Mouse (Mus musculus) right cerebral cortex, adult 18-20 months (tissue): ENCODE data around the gene Glod4.

ENCODE experiments used
- DNase-seq: peaks from one replicate; pipeline ENCODE4 v3.0.0; 2022; ENCODE audit warnings: mixed read lengths

The Glod4 gene

GRCm38 (mm10) chr11:76196977-76197469 is 46.5 kb downstream of the Glod4 start:
- DNase-seq, result no peak

DNA sequence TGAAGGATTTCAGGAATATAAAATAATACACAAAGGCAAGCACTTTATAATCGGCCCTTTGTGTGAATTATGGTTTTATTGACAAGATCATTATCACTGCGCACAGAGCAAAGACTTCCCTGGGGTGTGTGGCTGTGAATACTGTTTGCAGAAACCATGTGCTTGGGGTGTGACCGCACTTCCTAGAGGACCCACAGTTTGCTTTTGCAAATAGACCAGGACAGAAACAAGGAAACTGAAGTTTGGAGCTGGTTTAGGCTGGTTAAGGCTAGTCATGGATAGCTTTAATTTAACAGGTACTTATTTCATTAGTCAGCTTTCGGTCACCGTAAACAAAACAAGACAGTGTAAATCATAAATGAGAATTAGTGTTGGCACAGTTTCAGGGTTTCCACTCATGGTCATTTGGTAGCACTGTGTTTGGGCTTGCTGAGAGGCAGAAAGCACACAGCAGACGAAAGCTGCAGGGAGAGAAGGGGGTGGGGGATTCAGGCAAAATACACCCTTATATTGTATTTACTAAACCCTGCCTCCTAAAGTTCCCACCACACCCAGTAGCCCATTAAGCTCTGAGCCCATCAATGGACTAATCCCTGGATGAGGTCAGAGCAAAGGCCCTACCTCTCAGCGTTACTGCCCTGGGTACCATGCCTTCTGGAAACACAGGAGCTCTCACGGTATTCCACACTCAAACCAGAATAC is 47.1 kb downstream of the Glod4 start:
- DNase-seq, result no peak

DNA sequence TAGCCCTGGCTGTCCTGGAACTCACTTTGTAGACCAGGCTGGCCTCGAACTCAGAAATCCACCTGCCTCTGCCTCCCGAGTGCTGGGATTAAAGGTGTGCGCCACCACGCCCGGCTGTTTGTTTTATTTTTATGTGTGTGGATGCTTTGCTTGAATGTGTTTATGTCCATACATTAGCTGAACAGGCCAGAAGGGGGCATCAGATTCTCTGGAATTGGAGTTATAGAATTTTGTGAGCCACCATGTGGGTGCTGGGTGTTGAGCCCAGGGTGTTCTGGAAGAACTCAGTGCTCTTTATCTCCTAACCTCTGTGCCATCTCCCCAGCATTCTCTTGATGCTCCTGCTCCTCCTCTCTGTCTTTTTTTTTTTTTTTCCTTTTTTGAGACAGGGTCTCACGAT is 56.6 kb downstream of the Glod4 start:
- DNase-seq, result no peak

DNA sequence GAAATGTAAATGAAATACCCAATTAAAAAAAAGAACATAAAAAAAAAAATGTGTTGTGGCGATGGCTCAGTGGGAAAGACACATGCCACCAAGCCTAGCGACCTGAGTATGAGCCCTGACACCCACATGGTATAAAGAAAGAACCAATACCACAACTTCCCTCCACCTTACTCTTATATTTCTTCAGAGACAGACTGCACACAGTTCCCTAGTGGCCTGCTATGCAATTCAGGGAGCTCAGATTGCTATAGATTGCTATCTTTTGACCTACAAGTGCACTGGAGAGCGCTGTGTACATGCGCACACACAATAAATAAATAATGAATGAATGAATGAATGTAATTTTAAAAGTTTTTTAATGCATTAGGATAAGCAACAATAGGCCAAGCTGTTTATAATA is 59.8 kb downstream of the Glod4 start:
- no peak for DNase-seq

DNA sequence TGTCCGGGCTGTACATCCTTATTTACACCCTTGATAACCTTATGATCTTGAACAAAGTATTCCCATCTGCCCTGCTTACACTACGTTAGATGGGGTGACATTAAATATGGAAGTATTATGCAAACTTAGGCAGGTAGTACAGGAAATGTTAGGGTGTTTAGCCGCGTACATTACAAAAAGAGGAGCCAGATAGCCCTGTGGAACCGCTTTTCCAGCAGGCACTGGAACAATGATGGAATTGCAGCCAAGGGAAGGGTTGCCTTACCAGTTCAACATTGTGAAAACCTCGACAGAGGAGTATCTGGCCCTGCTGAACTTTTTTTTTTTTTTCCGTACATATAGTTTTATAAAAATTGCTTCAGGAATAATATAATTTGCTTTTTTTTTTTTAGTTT is 63.4 kb downstream of the Glod4 start:
- no peak for DNase-seq

DNA sequence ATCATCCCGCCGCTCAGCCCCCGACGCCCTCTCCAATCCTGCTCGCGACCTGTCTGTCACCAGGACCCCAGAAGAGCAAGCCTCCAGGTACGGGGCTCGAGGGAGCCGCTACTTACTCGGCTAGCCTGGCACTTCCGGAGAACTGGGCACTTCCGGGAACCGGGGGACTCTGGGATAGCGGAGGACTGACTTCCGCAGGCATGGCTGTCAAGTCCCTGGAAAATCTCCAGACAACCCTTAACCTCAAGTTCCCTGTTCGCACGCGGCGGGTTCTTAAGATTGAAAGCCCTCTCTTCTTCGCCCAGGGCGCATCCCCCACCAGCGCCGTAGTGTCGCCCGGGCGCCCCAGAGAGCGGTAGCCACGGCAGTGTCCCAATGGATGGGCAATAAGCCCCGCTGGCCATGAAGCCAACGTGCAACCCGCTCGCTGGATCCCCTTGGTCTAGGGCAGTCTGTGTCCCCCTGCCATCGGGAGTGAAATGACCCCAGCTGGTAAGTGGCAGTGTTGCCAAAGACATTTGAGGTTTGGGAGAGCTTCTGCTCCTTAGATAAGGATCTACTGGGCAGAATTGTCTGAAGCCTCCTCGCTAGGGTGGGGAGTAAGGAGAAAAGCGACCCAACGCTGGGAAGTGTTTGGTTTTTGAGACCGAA is 63.9 kb downstream of the Glod4 start, which contains the start of the genes Vps53 and Fam57a:
TSS of gene Vps53 (minus strand) at position 153 of the 651 bp plus-strand sequence.
TSS of gene Fam57a (plus strand) at position 177 of the 651 bp plus-strand sequence.
- peak; percentile 94 for DNase-seq

DNA sequence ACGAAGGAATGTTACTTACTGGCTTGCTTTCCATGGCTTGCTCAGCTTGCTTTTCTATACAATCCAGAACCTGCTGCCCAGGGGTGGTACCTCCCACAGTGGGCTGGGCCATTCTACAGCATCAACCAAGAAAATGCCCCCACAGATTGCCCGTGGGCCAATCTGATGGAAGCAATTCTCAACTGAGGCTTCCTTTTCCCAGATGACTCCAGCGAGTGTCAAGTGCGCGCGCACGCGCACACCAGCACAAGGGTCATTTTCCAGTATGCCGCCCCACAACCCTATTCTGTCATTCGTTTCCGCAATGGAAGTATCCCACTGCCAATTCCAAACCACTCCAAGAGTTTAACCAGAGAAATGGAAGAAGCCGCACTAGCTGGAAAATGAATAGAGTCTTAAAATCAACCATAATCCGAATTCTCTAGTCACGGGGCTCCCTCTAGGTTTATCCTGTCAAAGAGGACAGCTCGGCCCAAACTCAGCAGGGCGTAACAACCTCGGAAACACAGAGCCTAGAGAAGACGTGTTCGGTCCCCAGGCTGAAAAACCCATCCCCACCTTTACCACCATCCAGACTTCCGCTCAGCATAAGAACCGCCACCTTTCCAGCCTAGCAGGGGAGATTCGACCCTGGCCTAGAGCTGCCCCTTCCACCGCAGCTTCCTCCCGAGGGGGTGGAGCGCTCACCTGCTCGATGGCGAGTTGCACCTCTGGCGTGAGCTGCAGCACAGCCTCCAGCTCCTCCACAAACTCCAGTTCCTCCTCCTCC is 64.6 kb downstream of the Glod4 start:
- peak; percentile 57 for DNase-seq

GRCm38 (mm10) chr11:76170207-76170606 is 73.3 kb downstream of the Glod4 start:
- DNase-seq, result no peak

DNA sequence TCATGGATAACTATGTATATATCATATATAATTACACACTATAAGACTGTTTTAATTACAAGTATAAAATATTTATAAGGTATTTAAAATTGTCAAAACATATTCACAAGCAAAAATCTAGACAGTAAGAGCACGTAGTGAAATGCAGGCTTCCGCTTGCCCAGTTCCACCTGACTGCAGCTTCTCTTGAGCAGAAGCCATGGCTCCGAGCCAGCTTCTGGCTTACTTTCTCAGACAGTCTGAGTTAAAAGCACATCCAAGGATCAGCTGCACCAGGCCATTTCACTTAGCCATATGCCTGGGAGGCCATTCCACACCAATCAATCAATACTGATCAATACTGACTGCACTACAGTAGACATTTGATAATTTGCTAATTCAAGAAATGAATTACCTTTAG is 74.5 kb downstream of the Glod4 start:
- no peak for DNase-seq

- peak; percentile 71 for DNase-seq
Measured at GRCm38 (mm10) chr11:76167079-76167765, 76.3 kb downstream of the Glod4 start.

GRCm38 (mm10) chr11:76166657-76167056 is 76.9 kb downstream of the Glod4 start:
- DNase-seq, result no peak

DNA sequence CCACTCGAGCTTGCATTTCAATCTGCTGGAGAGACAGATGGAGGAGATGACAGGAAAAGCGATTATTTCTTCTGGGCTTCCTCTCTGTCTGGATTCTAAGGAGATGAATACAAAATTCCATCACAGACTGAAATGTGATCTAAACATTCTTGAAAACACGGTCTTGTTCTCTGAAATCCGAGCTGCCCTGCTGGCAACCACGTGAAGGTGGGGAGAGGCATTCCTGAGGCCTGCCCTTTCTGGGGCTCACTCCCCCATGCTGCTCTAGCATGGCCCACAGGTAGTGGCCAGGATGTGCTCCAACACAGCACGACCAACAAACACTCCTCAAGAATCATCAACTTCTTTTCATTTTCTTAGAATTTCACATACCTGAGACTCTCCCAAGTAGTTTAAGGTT is 83.3 kb downstream of the Glod4 start:
- no peak for DNase-seq

DNA sequence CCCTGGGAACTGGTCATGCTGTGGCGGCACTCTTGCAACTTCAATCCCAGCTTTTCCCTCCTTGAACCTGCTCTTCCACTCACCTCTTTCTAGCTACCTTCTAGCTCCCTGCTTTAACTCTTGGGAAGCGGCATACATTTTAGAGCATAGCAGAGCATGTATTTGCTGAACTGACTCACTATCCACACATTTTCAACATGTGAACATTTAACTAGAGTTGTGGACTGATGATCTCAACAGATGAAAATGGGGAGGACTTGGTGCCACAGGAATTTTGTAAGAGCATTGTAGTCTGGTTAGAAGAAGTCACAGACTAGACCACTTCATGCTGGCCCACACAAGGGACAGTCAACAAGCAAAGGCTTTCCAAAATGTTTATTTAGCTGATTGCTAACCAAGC is 85.2 kb downstream of the Glod4 start:
- DNase-seq, result no peak

- no peak for DNase-seq
Measured at GRCm38 (mm10) chr11:76154861-76155260, 88.7 kb downstream of the Glod4 start.

- no peak for DNase-seq
Measured at GRCm38 (mm10) chr11:76154200-76154599, 89.3 kb downstream of the Glod4 start.

GRCm38 (mm10) chr11:76153236-76153951 is 90.1 kb downstream of the Glod4 start:
- no peak for DNase-seq

DNA sequence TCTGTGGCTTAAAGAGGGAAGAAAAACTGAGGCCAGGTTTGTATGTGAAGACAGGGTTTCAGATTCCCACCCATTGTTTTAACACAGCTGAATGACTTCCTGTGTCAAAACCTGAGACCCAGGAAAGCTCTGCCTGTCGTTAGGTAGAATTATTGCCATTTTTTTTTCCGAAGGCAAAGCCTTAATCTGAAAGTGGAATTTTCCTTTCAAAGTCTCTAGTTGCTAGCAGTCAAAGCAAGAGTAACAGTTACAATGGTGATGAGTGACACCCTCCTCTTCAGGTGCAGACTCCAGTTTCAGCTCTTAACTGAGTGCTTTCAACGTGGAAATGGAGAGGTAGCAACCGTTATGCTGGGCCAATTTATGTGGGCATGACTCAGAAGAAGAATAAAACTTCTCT is 92.5 kb downstream of the Glod4 start:
- DNase-seq, result no peak

DNA sequence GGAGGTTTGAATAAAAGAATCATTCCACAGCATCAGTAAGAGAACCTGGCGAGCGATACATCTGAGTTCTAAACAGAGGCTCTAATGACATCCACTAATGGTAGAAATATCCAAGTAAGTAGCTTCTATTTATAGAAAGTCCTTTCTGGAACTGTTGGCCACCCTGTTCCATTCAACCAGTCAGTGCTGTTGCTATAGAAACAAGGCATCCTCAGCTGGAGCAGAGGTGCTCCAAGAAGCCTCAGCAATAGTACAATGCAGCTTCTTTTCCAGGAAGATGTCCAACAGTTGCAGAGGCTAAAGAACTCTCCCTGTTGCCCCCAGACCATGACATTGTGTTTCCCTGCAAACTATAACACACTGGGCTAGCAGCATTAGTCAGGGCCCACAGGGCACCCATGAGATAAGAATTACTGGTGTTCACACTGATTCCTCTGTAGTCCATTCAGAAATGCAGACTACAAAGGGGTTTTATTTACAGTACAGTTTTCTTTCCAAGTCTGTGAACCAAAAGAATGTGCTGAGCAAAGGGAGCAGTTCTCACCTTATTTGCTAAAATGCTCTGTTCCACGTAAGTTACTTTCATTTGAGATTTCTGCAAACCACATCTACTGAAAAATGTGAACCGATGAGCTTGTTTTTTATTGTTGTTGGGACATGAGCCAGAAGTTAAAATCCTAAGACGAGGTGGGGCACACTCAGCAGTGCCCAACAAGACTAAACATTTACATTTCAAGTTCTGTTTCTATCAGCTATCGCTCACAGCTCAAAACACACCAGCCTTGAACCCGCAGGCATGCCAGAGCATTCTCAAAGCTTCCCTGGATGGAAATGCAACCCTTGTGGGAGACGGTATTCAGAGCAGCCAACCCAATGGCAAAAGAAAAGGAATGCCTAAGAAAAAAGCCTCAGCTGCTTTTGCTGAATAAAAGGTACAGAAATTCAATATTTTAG is 95.2 kb downstream of the Glod4 start:
- peak; percentile 30 for DNase-seq

DNA sequence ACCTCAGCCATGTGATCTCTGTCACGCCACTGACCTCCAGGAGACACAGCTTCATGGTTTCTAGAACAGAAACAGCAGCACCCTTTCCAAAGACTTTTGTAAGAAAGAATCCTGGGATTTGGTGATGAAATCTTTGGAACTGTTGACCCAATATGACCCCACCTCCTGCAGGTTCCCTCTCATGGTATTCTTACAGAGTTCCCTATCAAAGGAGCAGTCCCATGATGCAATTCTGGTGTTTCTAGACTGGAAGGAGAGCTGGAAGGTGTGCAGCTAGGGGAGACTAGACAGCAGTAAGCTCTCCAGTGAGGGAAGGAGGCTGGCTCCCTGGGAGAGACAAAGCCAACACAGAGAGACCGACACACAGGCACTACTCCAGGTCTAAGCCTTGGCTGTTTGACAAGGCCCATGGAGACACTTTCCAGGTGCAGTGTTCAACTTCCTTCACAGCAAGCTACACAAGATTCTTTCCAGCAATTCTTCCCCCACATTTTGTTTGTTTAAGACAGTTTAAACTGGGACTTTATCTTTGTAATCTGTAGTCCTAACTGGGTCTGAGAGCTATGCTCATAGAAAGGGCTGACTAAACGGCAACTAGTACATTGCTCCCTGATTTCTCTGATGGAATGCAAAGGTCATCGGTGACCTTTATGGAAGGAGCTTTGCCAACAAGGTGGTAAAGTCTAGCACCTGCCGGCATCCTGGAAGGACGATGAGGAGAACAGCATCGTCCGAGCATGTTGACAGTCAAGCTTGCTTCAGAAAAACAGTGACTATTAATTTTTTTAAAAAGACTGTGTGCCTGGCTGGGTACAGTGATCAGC is 97.1 kb downstream of the Glod4 start:
- no peak for DNase-seq

DNA sequence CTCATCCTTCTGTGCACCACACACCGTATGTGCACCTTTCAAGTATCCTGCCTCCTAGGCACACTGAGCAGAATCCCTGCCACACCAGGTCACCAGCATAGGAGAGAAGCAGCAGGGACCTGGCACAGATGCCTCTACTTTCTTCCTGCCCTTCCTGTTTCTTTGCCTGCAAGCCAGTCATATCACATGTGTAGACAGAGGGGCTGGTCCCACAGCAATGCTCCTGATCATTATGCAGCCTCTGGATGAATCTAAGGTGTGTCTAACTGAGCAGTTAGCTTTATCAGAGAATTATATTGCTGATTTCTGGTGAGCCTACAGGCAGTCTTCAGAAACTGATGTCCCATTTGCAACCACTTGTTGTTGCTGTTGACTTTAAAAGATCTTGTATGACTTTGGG is 98.4 kb downstream of the Glod4 start:
- DNase-seq, result no peak
